Mouse (Mus musculus) left cerebral cortex, adult 6 months (tissue): Measurements from ENCODE around the gene Gm12569. TPM values are rescaled to one million over a fixed set of nuclear protein-coding genes. Genes with fewer than 3 reads are reported as not detected.

Source experiments
- long read RNA-seq, 2 experiments: library from polyadenylated mRNA; unstranded; transcript quantifications; one replicate each; pipeline ENCODE4 v2.0.0; 2019 to 2020
- polyA plus RNA-seq: library from polyadenylated mRNA; unstranded; fragments of <200 nt; fragmentation: Nextera tagmentation; gene quantifications from 2 replicates; pipeline ENCODE4 v1.2.3, GENCODE M21; 2021

Gene Gm12569
- not detected in 2 replicates for polyA plus RNA-seq
- long read RNA-seq, experiment 1 = 0 reads
- long read RNA-seq, experiment 2 = 0 reads

DNA sequence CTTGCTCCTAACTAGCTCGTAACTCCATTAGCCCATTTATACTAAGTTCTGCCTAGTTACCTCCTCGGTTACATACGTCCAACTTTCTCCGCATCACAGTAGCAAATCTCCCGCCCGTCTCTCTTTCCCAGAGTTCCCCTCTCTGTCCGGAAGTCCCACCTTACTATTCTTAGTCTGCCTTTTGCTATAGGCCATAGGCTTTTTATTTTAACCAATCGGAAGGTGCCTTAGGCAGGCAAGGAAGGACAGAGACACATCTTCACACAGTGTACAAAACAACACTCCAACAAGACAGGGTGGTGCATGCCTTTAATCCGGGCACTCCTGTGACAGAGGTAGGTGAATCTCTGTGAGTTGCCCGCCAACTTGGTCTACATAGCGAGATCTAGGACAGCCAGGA, at the start of gene Gm12569:
Gm12569 (plus strand) TSS at position 166 of the 400 bp plus-strand sequence.

GRCm38 (mm10) chr11:51261680-51262219, 41.5 kb downstream of the Gm12569 start, which contains the start of gene Clk4:
Clk4 (plus strand) TSS chr11:51261730.

DNA sequence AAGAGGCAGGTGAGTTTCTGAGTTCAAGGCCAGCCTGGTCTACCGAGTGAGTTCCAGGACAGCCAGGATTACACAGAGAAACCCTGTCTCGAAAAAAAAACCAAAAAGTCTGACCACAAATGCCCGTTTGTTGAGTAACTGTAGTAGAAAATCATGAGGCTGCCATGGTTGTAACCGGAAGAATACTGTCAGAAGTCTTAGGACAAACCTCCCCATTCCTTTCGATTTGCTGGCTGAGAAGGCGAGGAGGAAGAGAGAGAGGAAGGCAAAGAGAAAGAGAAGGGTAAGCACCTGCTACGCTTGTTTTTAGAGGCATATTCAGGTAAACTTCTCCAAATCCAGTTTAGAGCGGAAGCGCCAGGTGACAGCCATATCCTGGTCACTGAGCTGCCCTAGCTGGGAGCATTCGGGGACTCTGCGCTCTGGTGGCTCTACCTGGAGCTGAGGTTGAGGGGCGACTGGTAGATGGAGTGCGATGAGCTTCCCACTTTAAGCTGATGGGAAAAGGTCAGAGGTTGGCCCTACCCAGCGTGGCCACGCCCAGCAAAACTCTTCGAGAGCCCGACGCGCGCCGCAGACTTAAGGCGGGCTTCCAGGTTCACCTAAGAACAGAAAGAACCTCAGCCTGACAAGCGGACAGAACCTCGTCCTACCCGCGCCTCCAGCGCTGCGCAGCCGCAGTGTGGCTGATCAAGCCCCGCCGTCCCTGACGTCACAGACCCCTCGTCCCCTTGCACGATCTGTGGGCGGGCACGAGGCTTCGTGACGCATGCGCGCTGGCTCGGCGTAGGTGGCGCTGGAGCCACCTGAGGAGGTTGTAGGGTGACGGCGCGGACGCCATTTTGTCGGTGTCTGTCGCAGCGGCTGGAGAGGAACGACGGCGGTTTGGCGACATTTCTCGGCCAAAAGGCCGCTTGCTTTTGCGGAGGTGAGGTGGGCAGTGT, 42.3 kb downstream of the Gm12569 start, which contains the start of gene BC049762:
BC049762 (minus strand) TSS at position 705 of the 944 bp plus-strand sequence.

Other genes with a start within 250 kb of the Gm12569 start
- not detected in 2 replicates for gene Olfr1377, start 238.5 kb upstream of the Gm12569 start, polyA plus RNA-seq
- not detected in 2 replicates for gene Olfr51, start 216.9 kb upstream of the Gm12569 start, polyA plus RNA-seq
- gene Olfr54, start 206.2 kb upstream of the Gm12569 start, polyA plus RNA-seq = not detected in 2 replicates
- gene Olfr1375, start 172.4 kb upstream of the Gm12569 start, polyA plus RNA-seq = not detected in 2 replicates
- gene Zfp354a, start 161.2 kb upstream of the Gm12569 start, polyA plus RNA-seq = 5.0 and 5.1 TPM in 2 replicates
- gene Clk4, start 41.3 kb downstream of the Gm12569 start, polyA plus RNA-seq = 25.1 and 29.1 TPM in 2 replicates
- gene BC049762, start 42.6 kb downstream of the Gm12569 start, polyA plus RNA-seq = 0.38 and 0.54 TPM in 2 replicates
- gene Col23a1, start 69.4 kb downstream of the Gm12569 start, polyA plus RNA-seq = 0.78 and 0.89 TPM in 2 replicates